Comparison of ENCODE assay signal across 11 mouse cellular contexts in the genomic region with DNA sequence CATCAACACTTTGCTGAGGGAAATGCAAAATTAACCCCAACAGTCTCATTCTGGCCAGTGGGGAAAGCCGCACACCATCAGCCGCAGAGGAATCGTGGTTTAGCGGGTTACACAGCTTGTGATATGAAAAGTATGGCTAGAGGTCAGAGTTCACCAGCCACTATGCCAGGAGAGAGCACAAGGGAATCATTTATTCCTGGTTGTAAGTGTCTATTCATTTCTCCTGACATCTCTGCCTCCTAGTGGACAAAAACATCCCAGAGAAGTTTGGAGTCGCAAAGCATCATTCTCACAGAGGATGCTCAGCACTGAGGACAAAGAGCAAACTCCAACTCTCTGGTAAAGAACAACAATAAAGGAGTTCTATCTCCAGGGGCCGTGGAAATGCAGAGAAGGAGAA.
A peak's percentile ranks its signal among the peaks of the same experiment; 100 is the strongest.
DNase-seq lines count a peak whose midpoint lies in the region; ATAC-seq and TF ChIP-seq lines count a peak whose summit lies in the region.
"Had no signal": no experiment of that assay in that cellular context is flagged by ENCODE, and none has a peak within 500 bp of the region (broad histone marks: within the 10 kb centered on the region; RNA-seq: fewer than 3 reads in every experiment).

No protein-coding gene starts in this region.

- H3K36me3 ChIP-seq in heart, postnatal 0 days (replicated peaks; ENCODE audit: control insufficient read depth, insufficient read depth, low read length), result no peaks in the 10 kb centered on the region
- H3K36me3 ChIP-seq in heart, embryonic 11.5 days (ENCODE audit: control insufficient read depth, insufficient read depth, low read length), result no peaks in the 10 kb centered on the region
- no peaks in the 10 kb centered on the region for H3K36me3 ChIP-seq in limb, embryonic 14.5 days (ENCODE audit: control insufficient read depth, insufficient read depth, low read length)
- no peaks in the 10 kb centered on the region for H3K36me3 ChIP-seq in limb, embryonic 10.5 days
- H3K36me3 ChIP-seq in intestine, embryonic 16.5 days (ENCODE audit: control insufficient read depth, insufficient read depth, low read length), result no peaks in the 10 kb centered on the region
- H3K36me3 ChIP-seq: embryonic facial prominence, embryonic 13.5 days; neural tube, embryonic 12.5 days had no signal

- no peak overlapping the region for H3K9ac ChIP-seq in heart, postnatal 0 days (replicated peaks; ENCODE audit: low read depth, low read length)
- H3K9ac ChIP-seq in heart, embryonic 11.5 days (ENCODE audit: low read depth, low read length), result no peak overlapping the region
- no peak overlapping the region for H3K9ac ChIP-seq in limb, embryonic 14.5 days (ENCODE audit: low read depth, low read length, severe bottlenecking)
- H3K9ac ChIP-seq in intestine, embryonic 16.5 days (ENCODE audit: low read depth, low read length), result no peak overlapping the region
- H3K9ac ChIP-seq: embryonic facial prominence, embryonic 13.5 days; neural tube, embryonic 12.5 days had no signal

- no peaks in the 10 kb centered on the region for H3K9me3 ChIP-seq in heart, postnatal 0 days (replicated peaks; ENCODE audit: control insufficient read depth, low read length)
- H3K9me3 ChIP-seq in heart, embryonic 11.5 days (replicated peaks; ENCODE audit: control insufficient read depth, low read length), result no peaks in the 10 kb centered on the region
- H3K9me3 ChIP-seq in limb, embryonic 14.5 days (ENCODE audit: control insufficient read depth, low read length), result no peaks in the 10 kb centered on the region
- no peaks in the 10 kb centered on the region for H3K9me3 ChIP-seq in limb, embryonic 10.5 days (replicated peaks)
- no peaks in the 10 kb centered on the region for H3K9me3 ChIP-seq in intestine, embryonic 16.5 days (ENCODE audit: control insufficient read depth, low read length)
- H3K9me3 ChIP-seq: embryonic facial prominence, embryonic 13.5 days; neural tube, embryonic 12.5 days had no signal

- ATAC-seq in heart, postnatal 0 days (ENCODE audit: insufficient read depth, low read depth), result no peak
- no peak for ATAC-seq in heart, embryonic 11.5 days (replicated peaks; ENCODE audit: insufficient number of reproducible peaks, low FRiP score, low TSS enrichment)
- no peak for ATAC-seq in limb, embryonic 14.5 days (ENCODE audit: low FRiP score, low read depth)
- ATAC-seq in intestine, embryonic 16.5 days, result no peak

- TF ChIP-seq POLR2A in limb, embryonic 14.5 days (IDR thresholded peaks at IDR 0.05; ENCODE audit: borderline replicate concordance, extremely low read depth, insufficient read depth, insufficient read length), result no peak
- TF ChIP-seq POLR2A in cortical plate, adult 2 months (IDR thresholded peaks at IDR 0.05; ENCODE audit: extremely low read depth, insufficient read depth, low read length), result no peak

- no peak for DNase-seq in heart, postnatal 0 days (ENCODE audit: low spot score)
- peak; percentile 21 for DNase-seq in limb, embryonic 14.5 days (ENCODE audit: low spot score)
- DNase-seq in limb, embryonic 10.5 days (ENCODE audit: low spot score), result no peak
- peak; percentile 36 for DNase-seq in lung, postnatal 10 days
- no peak for DNase-seq in ovary, adult 18-20 months (ENCODE audit: low spot score)
- DNase-seq: kidney, adult 11 months had no signal

- H3K27ac ChIP-seq in heart, postnatal 0 days (ENCODE audit: low read depth), result no peak overlapping the region
- no peak overlapping the region for H3K27ac ChIP-seq in heart, embryonic 11.5 days (ENCODE audit: low read depth, low read length)
- no peak overlapping the region for H3K27ac ChIP-seq in limb, embryonic 14.5 days (replicated peaks; ENCODE audit: low read depth, low read length)
- no peak overlapping the region for H3K27ac ChIP-seq in limb, embryonic 10.5 days
- H3K27ac ChIP-seq in cortical plate, adult 2 months (ENCODE audit: insufficient read depth, low read length), result no peak overlapping the region
- no peak overlapping the region for H3K27ac ChIP-seq in intestine, embryonic 16.5 days (ENCODE audit: low read length)
- H3K27ac ChIP-seq: embryonic facial prominence, embryonic 13.5 days; neural tube, embryonic 12.5 days had no signal

- H3K4me3 ChIP-seq in heart, postnatal 0 days (ENCODE audit: low read depth, low read length), result no peak overlapping the region
- H3K4me3 ChIP-seq in heart, embryonic 11.5 days (ENCODE audit: low read depth, low read length), result no peak overlapping the region
- H3K4me3 ChIP-seq in limb, embryonic 14.5 days (replicated peaks; ENCODE audit: low read length), result no peak overlapping the region
- H3K4me3 ChIP-seq in limb, embryonic 10.5 days, result no peak overlapping the region
- no peak overlapping the region for H3K4me3 ChIP-seq in cortical plate, adult 2 months (ENCODE audit: insufficient read depth, low read length)
- no peak overlapping the region for H3K4me3 ChIP-seq in intestine, embryonic 16.5 days (ENCODE audit: low read length)
- H3K4me3 ChIP-seq: embryonic facial prominence, embryonic 13.5 days; neural tube, embryonic 12.5 days had no signal

- WGBS in heart, postnatal 0 days, result 66% methylated on average over 6 of the region's 6 CpGs
- WGBS in heart, embryonic 11.5 days (ENCODE audit: insufficient replicate concordance), result 61% methylated on average over 6 of the region's 6 CpGs
- 73% methylated on average over 6 of the region's 6 CpGs for WGBS in limb, embryonic 14.5 days
- WGBS in limb, embryonic 10.5 days, result 80% methylated on average over 6 of the region's 6 CpGs
- 77% methylated on average over 6 of the region's 6 CpGs for WGBS in intestine, embryonic 16.5 days

- TF ChIP-seq CTCF in heart, postnatal 0 days (IDR thresholded peaks at IDR 0.05; ENCODE audit: low read depth), result peak; percentile 44
- 0 out of 2 replicates have a peak, but pooled peaks have one; percentile 19 for TF ChIP-seq CTCF in cortical plate, adult 2 months (IDR thresholded peaks at IDR 0.05; ENCODE audit: extremely low read depth, insufficient read depth, low read length)

- H3K4me2 ChIP-seq in heart, postnatal 0 days (ENCODE audit: low read depth, low read length), result no peak overlapping the region
- no peak overlapping the region for H3K4me2 ChIP-seq in heart, embryonic 11.5 days
- no peak overlapping the region for H3K4me2 ChIP-seq in limb, embryonic 14.5 days (replicated peaks; ENCODE audit: low read depth, low read length, severe bottlenecking)
- H3K4me2 ChIP-seq in intestine, embryonic 16.5 days (ENCODE audit: low read depth, low read length), result no peak overlapping the region
- H3K4me2 ChIP-seq: embryonic facial prominence, embryonic 13.5 days; neural tube, embryonic 12.5 days had no signal

- H3K27me3 ChIP-seq in heart, postnatal 0 days (ENCODE audit: control insufficient read depth, insufficient read depth, low read length), result no peaks in the 10 kb centered on the region
- no peaks in the 10 kb centered on the region for H3K27me3 ChIP-seq in heart, embryonic 11.5 days (ENCODE audit: control insufficient read depth, insufficient read depth, low read length)
- H3K27me3 ChIP-seq in limb, embryonic 14.5 days (ENCODE audit: control insufficient read depth, insufficient read depth, low read length), result no peaks in the 10 kb centered on the region
- H3K27me3 ChIP-seq in limb, embryonic 10.5 days (ENCODE audit: low read depth, poor library complexity, severe bottlenecking), result no peaks in the 10 kb centered on the region
- H3K27me3 ChIP-seq in intestine, embryonic 16.5 days (replicated peaks; ENCODE audit: control insufficient read depth, insufficient read depth, low read length), result no peaks in the 10 kb centered on the region
- H3K27me3 ChIP-seq: embryonic facial prominence, embryonic 13.5 days; neural tube, embryonic 12.5 days had no signal

- peaks cover 15% of the 10 kb centered on the region for H3K4me1 ChIP-seq in heart, postnatal 0 days (ENCODE audit: control insufficient read depth, insufficient read depth)
- peaks cover 13% of the 10 kb centered on the region for H3K4me1 ChIP-seq in heart, embryonic 11.5 days (ENCODE audit: control insufficient read depth, insufficient read depth, low read length)
- H3K4me1 ChIP-seq in limb, embryonic 14.5 days (ENCODE audit: control insufficient read depth, insufficient read depth, low read length), result no peaks in the 10 kb centered on the region
- no peaks in the 10 kb centered on the region for H3K4me1 ChIP-seq in limb, embryonic 10.5 days
- H3K4me1 ChIP-seq in cortical plate, adult 2 months (ENCODE audit: control insufficient read depth, insufficient read depth, low read length), result no peaks in the 10 kb centered on the region
- no peaks in the 10 kb centered on the region for H3K4me1 ChIP-seq in intestine, embryonic 16.5 days (ENCODE audit: control insufficient read depth, insufficient read depth, low read length)
- H3K4me1 ChIP-seq: neural tube, embryonic 12.5 days had no signal

- no peak for TF ChIP-seq EP300 in heart, postnatal 0 days (IDR thresholded peaks at IDR 0.05; ENCODE audit: low read depth)

Comparison
In these comparisons a context has a peak if more than half of its experiments do, and no peak if none do; other contexts are left out.
1. DNase-seq: peak in limb, embryonic 14.5 days (single experiment) and lung, postnatal 10 days (single experiment); none in heart, postnatal 0 days (single experiment), limb, embryonic 10.5 days (single experiment) and ovary, adult 18-20 months (single experiment).